Mouse (Mus musculus) olfactory bulb, adult 2 months (tissue): ENCODE results near the gene Gadd45a.

Source experiments
- CTCF ChIP-seq: fragments of 200-500 bp; IDR thresholded peaks from 2 replicates; pipeline ENCODE4 v1.5.1; 2012; ENCODE audit warnings: low read depth, mild to moderate bottlenecking, low read length, moderate library complexity; ENCODE audit not compliant: insufficient read depth
- POLR2A ChIP-seq: fragments of 200-500 bp; IDR thresholded peaks from 2 replicates; pipeline ENCODE4 v1.6.1; 2012; ENCODE audit warnings: mild to moderate bottlenecking, low read depth, low read length, moderate library complexity; ENCODE audit not compliant: insufficient read depth

DNA sequence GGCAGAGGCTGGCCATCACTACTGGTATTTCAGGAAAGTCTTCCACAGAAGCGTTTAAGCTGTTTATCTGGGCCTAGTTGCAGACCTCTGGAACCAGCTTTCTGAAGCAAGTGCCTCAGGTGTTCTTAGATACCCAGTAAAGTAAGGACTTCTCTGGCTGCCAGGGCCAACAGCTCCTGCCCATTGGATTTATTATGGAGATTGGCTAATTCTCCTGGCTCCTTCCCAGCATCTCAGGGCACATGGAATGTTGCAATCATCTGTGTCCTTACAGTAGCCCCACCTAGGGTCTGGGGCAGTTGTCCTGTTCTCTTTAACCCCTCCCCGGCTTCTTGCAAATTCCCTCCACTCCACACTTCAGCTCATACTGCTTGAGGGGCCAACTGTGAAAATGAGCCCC lies 38.6 kb downstream of the Gadd45a start:
- no peak for TF ChIP-seq CTCF
- no peak for TF ChIP-seq POLR2A
